Mouse (Mus musculus) bone marrow, adult 2 months (tissue): ENCODE results near the gene Adipoq.

ENCODE experiments used
- CTCF ChIP-seq: fragments of 200-500 bp; IDR thresholded peaks from 2 replicates; pipeline ENCODE4 v1.5.1; 2011; ENCODE audit warnings: low read length, control low read depth; ENCODE audit not compliant: control insufficient read depth, insufficient read depth
- POLR2A ChIP-seq: fragments of 200-500 bp; IDR thresholded peaks from 2 replicates; pipeline ENCODE4 v1.6.1; 2011; ENCODE audit warnings: low read depth, mild to moderate bottlenecking, control low read depth, low read length, borderline replicate concordance; ENCODE audit not compliant: control insufficient read depth

- TF ChIP-seq CTCF, result no peak
- TF ChIP-seq POLR2A, result no peak
These were observed 55.2 kb downstream of the Adipoq start for GRCm38 (mm10) chr16:23201498-23201897.
